29 mouse cellular contexts compared by ENCODE assay signal in the genomic region with DNA sequence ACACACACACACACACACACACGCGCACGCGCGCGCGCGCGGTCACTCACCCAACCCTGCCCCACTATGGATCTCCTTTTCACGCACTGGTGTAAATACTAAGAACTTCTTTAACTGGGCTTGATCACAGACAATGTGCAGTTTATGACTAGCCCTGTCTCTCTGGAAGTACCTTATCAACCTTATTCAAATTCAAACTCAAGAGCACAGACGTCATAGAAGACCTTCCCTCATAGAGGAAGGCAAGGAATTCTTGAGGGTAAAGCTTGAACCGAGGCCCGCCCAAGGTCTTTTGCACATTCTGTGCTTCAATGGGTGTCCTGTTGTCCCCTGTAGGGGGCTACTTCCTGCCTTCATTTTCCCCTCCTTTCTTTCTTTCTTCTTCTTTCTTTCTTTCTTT.
DNase-seq lines count a peak whose midpoint lies in the region; ATAC-seq and TF ChIP-seq lines count a peak whose summit lies in the region.
"Had no signal": no experiment of that assay in that cellular context is flagged by ENCODE, and none has a peak within 500 bp of the region (broad histone marks: within the 10 kb centered on the region; RNA-seq: fewer than 3 reads in every experiment).

No protein-coding gene starts in this region.

- H3K27me3 ChIP-seq in thymus, adult 2 months (ENCODE audit: control insufficient read depth, insufficient read depth, low read length): no peaks in the 10 kb centered on the region
- no peaks in the 10 kb centered on the region; the same call in 1 of the 2 replicates for H3K27me3 ChIP-seq in forebrain, embryonic 11.5 days (ENCODE audit: control insufficient read depth, insufficient read depth, low read length)
- H3K27me3 ChIP-seq: CH12.LX; embryonic facial prominence, embryonic 13.5 days; embryonic facial prominence, embryonic 15.5 days; forebrain, embryonic 15.5 days had no signal

- no peak overlapping the region for H3K27ac ChIP-seq in thymus, adult 2 months (ENCODE audit: control insufficient read depth, insufficient read depth, low read length)
- H3K27ac ChIP-seq in forebrain, embryonic 11.5 days (ENCODE audit: low read depth, low read length): no peak overlapping the region
- H3K27ac ChIP-seq: embryonic facial prominence, embryonic 13.5 days; embryonic facial prominence, embryonic 15.5 days; forebrain, embryonic 10.5 days; forebrain, embryonic 13.5 days; forebrain, embryonic 15.5 days had no signal

- H3K9me3 ChIP-seq in forebrain, embryonic 11.5 days (ENCODE audit: control insufficient read depth, low read length): no peaks in the 10 kb centered on the region
- H3K9me3 ChIP-seq: embryonic facial prominence, embryonic 13.5 days; embryonic facial prominence, embryonic 15.5 days; forebrain, embryonic 10.5 days; forebrain, embryonic 13.5 days; forebrain, embryonic 15.5 days had no signal

- TF ChIP-seq POLR2A in thymus, adult 2 months (IDR thresholded peaks at IDR 0.05; ENCODE audit: control insufficient read depth, extremely low read depth, insufficient read depth, low read length, poor library complexity): no peak

- WGBS in thymus, adult 2 months: 97% methylated on average over 13 of the region's 13 CpGs
- WGBS in forebrain, embryonic 11.5 days: 92% methylated on average over 13 of the region's 13 CpGs

- no peak for ATAC-seq in forebrain, embryonic 11.5 days (replicated peaks; ENCODE audit: low FRiP score)
- ATAC-seq: activated CD4-positive, CD25-positive, alpha-beta regulatory T cell, adult 4 months; CD4-positive, CD25-positive, alpha-beta regulatory T cell, adult 4 months; forebrain, embryonic 13.5 days; forebrain, embryonic 15.5 days; forebrain, postnatal 0 days had no signal

- H3K36me3 ChIP-seq in thymus, adult 2 months (ENCODE audit: control insufficient read depth, insufficient read depth, low read length): no peaks in the 10 kb centered on the region
- no peaks in the 10 kb centered on the region for H3K36me3 ChIP-seq in forebrain, embryonic 11.5 days (ENCODE audit: control insufficient read depth, insufficient read depth, low read length)
- H3K36me3 ChIP-seq: embryonic facial prominence, embryonic 13.5 days; embryonic facial prominence, embryonic 15.5 days; forebrain, embryonic 10.5 days; forebrain, embryonic 15.5 days had no signal

- DNase-seq in heart, adult 11 months: peak; percentile 14
- no peak for DNase-seq in heart, adult 8-10 months (ENCODE audit: low spot score)
- DNase-seq in thymus, postnatal 14 days: peak; percentile 38
- no peak for DNase-seq in thymus, adult 2 months
- DNase-seq in ES-CJ7 (ENCODE audit: low read depth, low spot score): peak; percentile 46
- DNase-seq in R1 (ENCODE audit: low read depth, low spot score): peak; percentile 75
- no peak for DNase-seq in forebrain, embryonic 11.5 days (ENCODE audit: low spot score)
- DNase-seq in frontal cortex, adult 2 months (ENCODE audit: extremely low spot score in 1 of 2, low spot score in 1 of 2): no peak
- DNase-seq: adrenal gland, adult 8-10 months; adrenal gland, postnatal 14 days; adrenal gland, postnatal 36 days; B cell, adult 2 months; cerebellum, adult 11 months; cerebellum, adult 18-20 months; cerebellum, adult 8-10 months; cerebellum, adult 9-11 months; cerebellum, postnatal 14 days; cerebellum, postnatal 36 days; embryo, embryonic 11 days; forebrain, postnatal 0 days had no signal

- H3K4me2 ChIP-seq in forebrain, embryonic 11.5 days (ENCODE audit: low read depth, low read length, severe bottlenecking): no peak overlapping the region
- H3K4me2 ChIP-seq: embryonic facial prominence, embryonic 13.5 days; embryonic facial prominence, embryonic 15.5 days; forebrain, embryonic 13.5 days; forebrain, embryonic 15.5 days had no signal

- TF ChIP-seq CTCF in thymus, adult 2 months (IDR thresholded peaks at IDR 0.05; ENCODE audit: borderline replicate concordance, control insufficient read depth, extremely low read depth, insufficient read depth, low read length, poor library complexity): no peak

- no peak overlapping the region for H3K9ac ChIP-seq in forebrain, embryonic 11.5 days (ENCODE audit: low read length)
- H3K9ac ChIP-seq: embryonic facial prominence, embryonic 13.5 days; embryonic facial prominence, embryonic 15.5 days; forebrain, embryonic 13.5 days; forebrain, embryonic 15.5 days; forebrain, postnatal 0 days had no signal

- H3K4me3 ChIP-seq in thymus, adult 2 months (ENCODE audit: control insufficient read depth, insufficient read depth, low read length): no peak overlapping the region
- H3K4me3 ChIP-seq in forebrain, embryonic 11.5 days (ENCODE audit: low read depth, low read length): no peak overlapping the region
- H3K4me3 ChIP-seq: embryonic facial prominence, embryonic 13.5 days; embryonic facial prominence, embryonic 15.5 days; erythroblast, embryonic 14.5 days; forebrain, embryonic 10.5 days; forebrain, embryonic 13.5 days; forebrain, embryonic 15.5 days had no signal

- no peaks in the 10 kb centered on the region for H3K4me1 ChIP-seq in thymus, adult 2 months (replicated peaks; ENCODE audit: control insufficient read depth, insufficient read depth, low read length)
- peaks cover 13% of the 10 kb centered on the region for H3K4me1 ChIP-seq in forebrain, embryonic 11.5 days (replicated peaks; ENCODE audit: control insufficient read depth, insufficient read depth, low read length)

Comparison
In these comparisons a context has a peak if more than half of its experiments do, and no peak if none do; other contexts are left out.
1. DNase-seq: peak in heart, adult 11 months (single experiment), thymus, postnatal 14 days (single experiment), ES-CJ7 (single experiment) and R1 (single experiment); none in heart, adult 8-10 months (single experiment), thymus, adult 2 months (single experiment), forebrain, embryonic 11.5 days (single experiment) and frontal cortex, adult 2 months (0 of 2).